Mouse (Mus musculus) hindbrain, embryonic 16.5 days (tissue): ENCODE measurements around the gene Paip2b. TPM values are rescaled to one million over a fixed set of nuclear protein-coding genes. Genes with fewer than 3 reads are reported as not detected.

Source experiments
- ATAC-seq: fragments of 200-750 bp; cut with Nextera tagmentation; 2 replicates; pipeline ENCODE4 v1.8.0; 2017; ENCODE audit warnings: moderate TSS enrichment, moderate library complexity
- H3K27ac ChIP-seq: fragments of 300-500 bp; sonication (generic); 2 replicates; pipeline ENCODE4 v1.5.1; 2014; ENCODE audit warnings: low read depth, mild to moderate bottlenecking, control low read depth, low read length, moderate library complexity
- H3K27me3 ChIP-seq: fragments of 300-500 bp; sonication (generic); replicated peaks from 2 replicates; pipeline ENCODE4 v1.6.1; 2014; ENCODE audit warnings: low read length; ENCODE audit not compliant: control insufficient read depth, insufficient read depth
- H3K36me3 ChIP-seq: fragments of 300-500 bp; sonication (generic); 2 replicates; pipeline ENCODE4 v1.6.1; 2014; ENCODE audit warnings: mild to moderate bottlenecking, low read length, moderate library complexity, mixed read lengths; ENCODE audit not compliant: control insufficient read depth, insufficient read depth
- H3K4me1 ChIP-seq: fragments of 300-500 bp; sonication (generic); 2 replicates; pipeline ENCODE4 v1.6.1; 2014; ENCODE audit warnings: low read depth, low read length; ENCODE audit not compliant: control insufficient read depth, insufficient read depth
- H3K4me2 ChIP-seq: fragments of 300-500 bp; sonication (generic); 2 replicates; pipeline ENCODE4 v1.6.1; 2014; ENCODE audit warnings: mild to moderate bottlenecking, low read length, control low read depth, moderate library complexity
- H3K4me3 ChIP-seq: fragments of 300-500 bp; sonication (generic); 2 replicates; pipeline ENCODE4 v1.5.1; 2014; ENCODE audit warnings: mild to moderate bottlenecking, low read length, control low read depth, moderate library complexity
- H3K9ac ChIP-seq: fragments of 300-500 bp; sonication (generic); 2 replicates; pipeline ENCODE4 v1.6.1; 2014; ENCODE audit warnings: low read depth, mild to moderate bottlenecking, control low read depth, low read length, moderate library complexity
- H3K9me3 ChIP-seq: fragments of 300-500 bp; sonication (generic); 2 replicates; pipeline ENCODE4 v1.6.1; 2014; ENCODE audit warnings: mild to moderate bottlenecking, low read length, moderate library complexity; ENCODE audit not compliant: control insufficient read depth
- WGBS: fragments of 180-500 bp; shearing (Covaris S2); extraction: QIAGEN DNeasy Blood & Tissue Kit; methylation state at CpG from one replicate; pipeline ENCODE4 v1.1.7; 2014; 5-methylcytosine and 5-hydroxymethylcytosine counted together
- polyA plus RNA-seq: library from polyadenylated mRNA; unstranded; fragments of >200 nt; fragmentation: Nextera tagmentation; extraction: Ambion mirVana; gene quantifications from 2 replicates; pipeline ENCODE4 v1.2.1, GENCODE M21; 2015

Paip2b gene
- polyA plus RNA-seq, 1 experiment from 2014 or later, result 27.3 TPM

GRCm38 (mm10) chr6:83788554-83788953 is 43.0 kb downstream of the Paip2b start:
- ATAC-seq, result no peak
- Histone ChIP-seq H3K36me3 (no peaks in the 10 kb centered on the region), H3K4me3 (no peak overlapping the region), H3K4me1 (no peaks in the 10 kb centered on the region), H3K27me3 (no peaks in the 10 kb centered on the region), H3K27ac (no peak overlapping the region), H3K9me3 (no peaks in the 10 kb centered on the region), H3K9ac (no peak overlapping the region), H3K4me2 (no peak overlapping the region)
- 39% methylated on average over 7 of the region's 7 CpGs for WGBS

GRCm38 (mm10) chr6:83786426-83786825 is 45.1 kb downstream of the Paip2b start:
- H3K9ac ChIP-seq, result no peak overlapping the region
- H3K27ac ChIP-seq, result no peak overlapping the region
- H3K27me3 ChIP-seq, result no peaks in the 10 kb centered on the region
- no peaks in the 10 kb centered on the region for H3K36me3 ChIP-seq
- no peak overlapping the region for H3K4me2 ChIP-seq
- 83% methylated on average over 3 of the region's 3 CpGs for WGBS
- ATAC-seq, result no peak
- H3K4me3 ChIP-seq, result no peak overlapping the region
- H3K4me1 ChIP-seq, result no peaks in the 10 kb centered on the region
- no peaks in the 10 kb centered on the region for H3K9me3 ChIP-seq

- ATAC-seq, result no peak
- Histone ChIP-seq H3K4me1 (peaks cover 17% of the 10 kb centered on the region), H3K9me3 (no peaks in the 10 kb centered on the region), H3K9ac (no peak overlapping the region), H3K4me3 (no peak overlapping the region), H3K27me3 (no peaks in the 10 kb centered on the region), H3K36me3 (no peaks in the 10 kb centered on the region), H3K27ac (no peak overlapping the region), H3K4me2 (no peak overlapping the region)
- 6% methylated on average over 5 of the region's 5 CpGs for WGBS
These were observed 52.5 kb downstream of the Paip2b start for GRCm38 (mm10) chr6:83779026-83779425.

GRCm38 (mm10) chr6:83778306-83778705 is 53.2 kb downstream of the Paip2b start:
- H3K9ac ChIP-seq, result no peak overlapping the region
- no peak overlapping the region for H3K4me3 ChIP-seq
- no peaks in the 10 kb centered on the region for H3K27me3 ChIP-seq
- no peaks in the 10 kb centered on the region for H3K9me3 ChIP-seq
- H3K4me1 ChIP-seq, result peaks cover 21% of the 10 kb centered on the region
- WGBS, result 83% methylated on average over 7 of the region's 7 CpGs
- H3K36me3 ChIP-seq, result no peaks in the 10 kb centered on the region
- ATAC-seq, result no peak
- H3K4me2 ChIP-seq, result no peak overlapping the region
- H3K27ac ChIP-seq, result no peak overlapping the region

- H3K27me3 ChIP-seq, result no peaks in the 10 kb centered on the region
- peak within 1 kb of the TSS; percentile 99 for H3K4me3 ChIP-seq
- H3K4me2 ChIP-seq, result peak within 1 kb of the TSS; percentile 94
- H3K9me3 ChIP-seq, result no peaks in the 10 kb centered on the region
- H3K36me3 ChIP-seq, result peaks cover 4% of the 10 kb centered on the region; the same call in 1 of the 2 replicates
- peak; percentile 99 for ATAC-seq
- WGBS, result 0% methylated on average over 44 of the region's 45 CpGs
- H3K27ac ChIP-seq, result peak within 1 kb of the TSS; percentile 90
- peak within 1 kb of the TSS; percentile 97 for H3K9ac ChIP-seq
- peaks cover 21% of the 10 kb centered on the region for H3K4me1 ChIP-seq
These were observed 55.8 kb downstream of the Paip2b start, which contains the start of gene Tex261 for GRCm38 (mm10) chr6:83775638-83776293. Tex261 (minus strand) TSS chr6:83775813.

- WGBS, result 3% methylated on average over 13 of the region's 14 CpGs
- peak; percentile 55; the same call in 1 of the 2 replicates for ATAC-seq
- H3K9me3 ChIP-seq, result no peaks in the 10 kb centered on the region
- peaks cover 4% of the 10 kb centered on the region; the same call in 1 of the 2 replicates for H3K36me3 ChIP-seq
- H3K27ac ChIP-seq, result peak overlapping the region; percentile 90
- no peaks in the 10 kb centered on the region for H3K27me3 ChIP-seq
- peak overlapping the region; percentile 94 for H3K4me2 ChIP-seq
- peak overlapping the region; percentile 97 for H3K9ac ChIP-seq
- H3K4me1 ChIP-seq, result peaks cover 21% of the 10 kb centered on the region
- peak overlapping the region; percentile 99 for H3K4me3 ChIP-seq
These were observed 56.6 kb downstream of the Paip2b start for GRCm38 (mm10) chr6:83774781-83775563.

GRCm38 (mm10) chr6:83774126-83774525 is 57.4 kb downstream of the Paip2b start:
- Histone ChIP-seq H3K4me1 (peaks cover 21% of the 10 kb centered on the region), H3K9me3 (no peaks in the 10 kb centered on the region), H3K4me2 (peak overlapping the region; percentile 94), H3K36me3 (peaks cover 8% of the 10 kb centered on the region), H3K9ac (no peak overlapping the region; the same call in 1 of the 2 replicates), H3K4me3 (peak overlapping the region; percentile 99), H3K27me3 (no peaks in the 10 kb centered on the region), H3K27ac (no peak overlapping the region)
- 65% methylated on average over 9 of the region's 9 CpGs for WGBS
- no peak for ATAC-seq

- Histone ChIP-seq H3K27ac (no peak overlapping the region), H3K9me3 (no peaks in the 10 kb centered on the region), H3K4me3 (no peak overlapping the region), H3K4me2 (no peak overlapping the region), H3K4me1 (peaks cover under 1% of the 10 kb centered on the region; the same call in 1 of the 2 replicates), H3K9ac (no peak overlapping the region), H3K27me3 (peaks cover 11% of the 10 kb centered on the region), H3K36me3 (peaks cover 8% of the 10 kb centered on the region)
- 85% methylated on average over 5 of the region's 5 CpGs for WGBS
- no peak for ATAC-seq
These were observed 63.1 kb downstream of the Paip2b start for GRCm38 (mm10) chr6:83768485-83768884.

GRCm38 (mm10) chr6:83766982-83767381 is 64.6 kb downstream of the Paip2b start:
- ATAC-seq, result no peak
- H3K9me3 ChIP-seq, result no peaks in the 10 kb centered on the region
- peaks cover 25% of the 10 kb centered on the region for H3K27me3 ChIP-seq
- H3K27ac ChIP-seq, result no peak overlapping the region
- no peak overlapping the region for H3K9ac ChIP-seq
- H3K4me3 ChIP-seq, result no peak overlapping the region
- H3K4me1 ChIP-seq, result peaks cover 5% of the 10 kb centered on the region
- WGBS, result 96% methylated on average over 3 of the region's 3 CpGs
- no peak overlapping the region for H3K4me2 ChIP-seq
- peaks cover 8% of the 10 kb centered on the region for H3K36me3 ChIP-seq
